Mouse (Mus musculus) lung, postnatal 0 days (tissue): ENCODE data around the gene Nkap. TPM values are rescaled to one million over a fixed set of nuclear protein-coding genes. Genes with fewer than 3 reads are reported as not detected.
"Not testable (repeated sequence)": the region's sequence is repeated elsewhere in the genome, so short reads cannot be mapped to it uniquely, and the experiment has no call there.

Experiments used
- ATAC-seq: fragments of 200-750 bp; cut with Nextera tagmentation; 2 replicates; pipeline ENCODE4 v1.8.0; 2017; ENCODE audit warnings: moderate library complexity
- DNase-seq: peaks from one replicate; pipeline ENCODE4 v3.0.0-alpha.2; 2016; ENCODE audit warnings: low spot score
- H3K27ac ChIP-seq: fragments of 300-500 bp; sonication (generic); 2 replicates; pipeline ENCODE4 v1.5.1; 2014; ENCODE audit warnings: antibody characterized with exemption, mild to moderate bottlenecking, low read length, mixed read lengths
- H3K27me3 ChIP-seq: fragments of 300-500 bp; sonication (generic); replicated peaks from 2 replicates; pipeline ENCODE4 v1.6.1; 2014; ENCODE audit warnings: low read length, mixed read lengths; ENCODE audit not compliant: insufficient read depth
- H3K36me3 ChIP-seq: fragments of 300-500 bp; sonication (generic); 2 replicates; pipeline ENCODE4 v1.6.1; 2014; ENCODE audit warnings: low read length, mixed read lengths; ENCODE audit not compliant: insufficient read depth
- H3K4me1 ChIP-seq: fragments of 300-500 bp; sonication (generic); 2 replicates; pipeline ENCODE4 v1.6.1; 2014; ENCODE audit warnings: antibody characterized with exemption, low read depth, low read length, mixed read lengths; ENCODE audit not compliant: insufficient read depth
- H3K4me2 ChIP-seq: fragments of 300-500 bp; sonication (generic); replicated peaks from 2 replicates; pipeline ENCODE4 v1.6.1; 2014; ENCODE audit warnings: low read depth, mild to moderate bottlenecking, low read length, moderate library complexity, mixed read lengths
- H3K4me3 ChIP-seq: fragments of 300-500 bp; sonication (generic); 2 replicates; pipeline ENCODE4 v1.5.1; 2014; ENCODE audit warnings: low read depth, low read length
- H3K9ac ChIP-seq: fragments of 300-500 bp; sonication (generic); replicated peaks from 2 replicates; pipeline ENCODE4 v1.6.1; 2014; ENCODE audit warnings: low read depth, mild to moderate bottlenecking
- H3K9me3 ChIP-seq: fragments of 300-500 bp; sonication (generic); 2 replicates; pipeline ENCODE4 v1.6.1; 2016; ENCODE audit warnings: low read length, mixed read lengths
- CTCF ChIP-seq: IDR thresholded peaks from 2 replicates; pipeline ENCODE4 v1.5.1; 2016; ENCODE audit warnings: antibody characterized with exemption, mild to moderate bottlenecking
- EP300 ChIP-seq: IDR thresholded peaks from 2 replicates; pipeline ENCODE4 v1.6.1; 2016; ENCODE audit warnings: antibody characterized with exemption, mild to moderate bottlenecking, control low read depth
- WGBS: fragments of 180-500 bp; shearing (Covaris S2); extraction: QIAGEN DNeasy Blood & Tissue Kit; methylation state at CpG from one replicate; pipeline ENCODE4 v1.1.7; 2014; 5-methylcytosine and 5-hydroxymethylcytosine counted together
- polyA plus RNA-seq: library from polyadenylated mRNA; unstranded; fragments of >200 nt; fragmentation: Nextera tagmentation; extraction: Ambion mirVana; gene quantifications from 2 replicates; pipeline ENCODE4 v1.2.1, GENCODE M21; 2015

Nkap gene
- polyA plus RNA-seq, 1 experiment from 2014 or later, result 11.3 TPM

DNA sequence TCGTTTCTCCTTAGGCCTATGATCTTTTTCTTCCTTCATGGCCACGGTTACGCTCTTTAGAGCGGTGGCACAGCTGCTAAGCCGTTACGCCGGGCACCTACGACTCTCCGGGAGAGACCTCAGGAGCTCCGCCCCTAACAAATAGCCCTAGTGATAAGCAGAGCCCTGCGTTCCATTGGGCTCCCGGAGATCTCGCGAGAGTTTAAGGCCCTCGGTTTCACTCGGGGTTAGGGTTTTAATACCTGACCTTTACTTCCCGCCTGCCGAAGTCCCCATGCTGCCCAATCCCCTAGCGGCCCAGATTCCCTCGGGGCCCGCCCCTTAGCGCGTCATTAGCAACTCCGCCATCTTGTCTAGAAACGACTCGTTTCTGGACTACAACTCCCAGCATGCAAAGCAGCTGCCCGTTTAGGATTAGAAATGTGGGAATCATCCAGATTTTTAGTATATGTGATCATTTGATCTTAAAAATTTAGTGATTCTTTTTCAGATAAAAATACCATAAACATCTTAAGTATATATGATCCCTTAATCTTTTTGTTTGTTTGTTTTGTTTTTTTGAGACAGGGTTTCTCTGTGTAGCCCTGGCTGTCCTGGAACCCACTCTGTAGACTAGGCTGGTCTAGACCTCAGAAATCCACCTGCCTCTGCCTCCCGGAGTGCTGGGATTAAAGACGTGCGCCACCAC lies 16.3 kb upstream of the Nkap start, which contains the start of gene Upf3b:
Gene Upf3b, minus strand, starts transcription at position 130 of the 688 bp plus-strand sequence.
- Histone ChIP-seq H3K4me3 (peak within 1 kb of the TSS; percentile 46), H3K36me3 (no peaks in the 10 kb centered on the region), H3K4me1 (no peaks in the 10 kb centered on the region), H3K9ac (peak within 1 kb of the TSS; percentile 51), H3K27ac (peak within 1 kb of the TSS; percentile 76), H3K4me2 (peak within 1 kb of the TSS; percentile 60), H3K27me3 (no peaks in the 10 kb centered on the region), H3K9me3 (no peaks in the 10 kb centered on the region)
- peak; percentile 97 for DNase-seq
- peak; percentile 100 for ATAC-seq
- TF ChIP-seq CTCF (no peak), EP300 (no peak)
- 9% methylated on average over 29 of the region's 30 CpGs for WGBS

DNA sequence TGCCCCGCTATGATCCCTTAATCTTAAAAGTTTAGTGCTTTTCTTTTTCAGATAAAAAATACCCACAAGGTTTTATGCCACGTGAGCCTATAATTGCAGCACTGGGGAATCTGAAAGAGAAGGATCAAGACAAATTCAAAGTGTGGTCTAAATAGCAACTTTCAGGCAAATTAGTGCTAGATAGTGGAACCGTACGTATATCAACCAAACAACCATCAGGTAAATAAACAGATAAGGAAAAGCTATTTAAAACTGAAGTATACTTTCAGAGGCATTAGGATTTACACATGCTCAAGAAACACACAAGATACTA lies 15.8 kb upstream of the Nkap start:
- Histone ChIP-seq H3K4me3 (no peak overlapping the region), H3K4me1 (no peaks in the 10 kb centered on the region), H3K36me3 (no peaks in the 10 kb centered on the region), H3K27me3 (no peaks in the 10 kb centered on the region), H3K27ac (no peak overlapping the region), H3K4me2 (no peak overlapping the region), H3K9me3 (no peaks in the 10 kb centered on the region), H3K9ac (no peak overlapping the region)
- ATAC-seq (no peak), DNase-seq (no peak)
- TF ChIP-seq EP300, result no peak
- TF ChIP-seq CTCF, result no peak
- 58% methylated on average over 4 of the region's 4 CpGs for WGBS

DNA sequence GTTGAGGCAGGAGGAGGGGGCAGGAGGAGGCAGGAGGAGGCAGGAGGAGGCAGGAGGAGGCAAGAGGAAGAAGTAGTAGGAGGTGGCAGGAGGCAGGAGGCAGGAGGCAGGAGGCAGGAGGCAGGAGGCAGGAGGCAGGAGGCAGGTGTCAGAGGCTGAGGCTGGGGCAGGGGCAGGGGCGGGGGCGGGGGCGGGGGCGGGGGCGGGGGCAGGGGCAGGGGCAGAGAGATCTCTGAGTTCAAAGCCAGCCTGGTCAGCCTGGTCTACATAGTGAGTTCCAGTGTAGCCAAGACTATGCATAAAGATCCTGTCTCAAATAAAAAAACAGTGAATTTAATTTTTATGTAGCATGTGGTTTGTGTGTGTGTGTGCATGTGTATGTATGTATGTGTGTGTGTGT lies 9.5 kb upstream of the Nkap start:
- Histone ChIP-seq H3K9me3 (no peaks in the 10 kb centered on the region), H3K4me2 (no peak overlapping the region), H3K36me3 (no peaks in the 10 kb centered on the region), H3K4me3 (no peak overlapping the region), H3K9ac (no peak overlapping the region), H3K27ac (no peak overlapping the region), H3K4me1 (no peaks in the 10 kb centered on the region), H3K27me3 (no peaks in the 10 kb centered on the region)
- no CpG with 5 or more reads among the region's 5 CpGs for WGBS
- DNase-seq (no peak), ATAC-seq (no peak)
- no peak for TF ChIP-seq CTCF
- TF ChIP-seq EP300, result no peak

DNA sequence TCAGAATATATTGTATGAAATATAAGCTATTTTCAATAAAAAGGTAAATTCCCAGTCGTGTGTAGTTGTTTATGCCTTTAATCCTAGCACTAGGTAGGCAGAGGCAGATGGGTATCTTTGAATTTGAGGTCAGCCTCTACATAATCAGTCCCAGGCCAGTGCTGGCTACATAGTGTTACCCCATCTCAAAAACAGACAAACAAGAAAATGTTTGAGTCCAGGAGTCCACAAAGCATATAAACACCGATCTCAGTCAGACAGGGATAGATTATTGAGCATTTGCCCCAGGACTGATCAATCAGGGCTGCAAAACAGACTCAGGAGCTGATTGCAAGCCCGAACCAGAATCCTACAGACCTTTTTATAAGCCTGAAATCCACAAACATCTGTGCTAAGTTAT lies 7.0 kb upstream of the Nkap start:
- Histone ChIP-seq H3K9ac (no peak overlapping the region), H3K4me1 (no peaks in the 10 kb centered on the region), H3K4me3 (no peak overlapping the region), H3K9me3 (no peaks in the 10 kb centered on the region), H3K4me2 (no peak overlapping the region), H3K36me3 (no peaks in the 10 kb centered on the region), H3K27me3 (no peaks in the 10 kb centered on the region), H3K27ac (no peak overlapping the region)
- DNase-seq, result no peak
- no peak for ATAC-seq
- WGBS, result 65% methylated on average over 3 of the region's 3 CpGs
- TF ChIP-seq CTCF (no peak), EP300 (no peak)

DNA sequence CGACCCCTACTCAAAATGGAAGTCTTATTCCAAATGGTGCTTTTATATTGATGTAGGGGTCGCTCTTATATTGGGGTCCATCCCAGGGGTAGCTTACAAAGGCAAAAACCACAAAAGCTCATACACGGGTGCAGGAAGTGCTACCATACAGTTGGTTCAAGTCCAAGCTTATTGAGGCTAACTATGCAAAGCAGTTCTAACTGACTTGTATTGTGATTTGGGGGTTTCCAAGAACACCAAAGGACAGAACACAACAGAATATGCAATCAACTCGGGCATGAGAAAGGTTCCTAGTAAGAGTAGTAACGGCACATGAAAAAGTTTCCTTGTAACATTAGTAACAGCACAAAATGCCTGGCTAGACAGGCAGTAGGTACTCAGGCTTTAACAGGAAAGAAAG lies 6.4 kb upstream of the Nkap start:
- TF ChIP-seq CTCF, result no peak
- TF ChIP-seq EP300, result no peak
- no peaks in the 10 kb centered on the region for H3K9me3 ChIP-seq
- ATAC-seq, result no peak
- no peak overlapping the region for H3K9ac ChIP-seq
- H3K27me3 ChIP-seq, result no peaks in the 10 kb centered on the region
- WGBS, result 55% methylated on average over 5 of the region's 5 CpGs
- no peak overlapping the region for H3K4me3 ChIP-seq
- H3K36me3 ChIP-seq, result no peaks in the 10 kb centered on the region
- H3K4me1 ChIP-seq, result no peaks in the 10 kb centered on the region
- no peak for DNase-seq
- no peak overlapping the region for H3K27ac ChIP-seq
- H3K4me2 ChIP-seq, result no peak overlapping the region

DNA sequence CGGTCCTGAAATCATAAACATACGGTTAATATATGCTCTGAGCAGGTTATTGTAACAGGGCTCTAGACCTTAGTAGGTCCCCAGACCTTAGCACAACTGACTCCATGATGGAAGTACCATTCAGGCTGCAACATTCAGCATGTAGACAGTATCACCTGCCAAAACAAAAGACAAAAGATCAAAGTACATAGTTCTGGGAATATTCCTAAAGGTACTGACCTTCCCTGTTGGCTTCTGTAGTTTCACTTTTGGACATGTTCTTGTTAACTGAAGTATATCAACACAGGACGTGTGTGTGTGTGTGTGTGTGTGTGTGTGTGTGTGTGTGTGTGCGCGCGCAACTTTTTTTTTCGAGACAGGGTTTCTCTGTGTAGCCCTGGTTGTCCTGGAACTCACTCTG lies 1.1 kb upstream of the Nkap start:
- WGBS, result 92% methylated on average over 7 of the region's 7 CpGs
- Histone ChIP-seq H3K4me3 (no peak overlapping the region), H3K9ac (no peak overlapping the region), H3K27ac (no peak overlapping the region), H3K9me3 (no peaks in the 10 kb centered on the region), H3K4me1 (no peaks in the 10 kb centered on the region), H3K4me2 (no peak overlapping the region), H3K36me3 (no peaks in the 10 kb centered on the region), H3K27me3 (no peaks in the 10 kb centered on the region)
- ATAC-seq (no peak), DNase-seq (no peak)
- no peak for TF ChIP-seq EP300
- TF ChIP-seq CTCF, result no peak

DNA sequence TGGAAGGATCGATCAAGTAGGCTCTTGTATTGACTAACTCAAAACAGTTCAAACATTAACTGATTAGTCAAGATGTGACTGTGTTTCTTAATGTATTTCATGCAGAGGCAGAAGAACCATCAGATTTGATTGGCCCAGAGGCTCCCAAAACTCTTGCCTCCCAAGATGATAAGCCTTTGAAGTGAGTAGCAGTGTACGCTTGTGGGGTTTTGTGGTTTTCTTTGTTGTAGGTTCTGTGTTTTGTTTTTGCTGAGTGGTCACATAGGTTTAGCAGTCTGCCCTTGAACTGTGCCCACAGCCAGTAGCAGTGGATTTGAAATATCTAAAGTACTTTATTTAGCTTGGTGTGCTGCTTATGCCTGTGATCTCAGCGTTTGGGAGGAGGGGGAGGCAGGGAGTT lies 15.1 kb downstream of the Nkap start:
- no peaks in the 10 kb centered on the region for H3K4me1 ChIP-seq
- H3K27ac ChIP-seq, result no peak overlapping the region
- no peaks in the 10 kb centered on the region for H3K27me3 ChIP-seq
- H3K4me3 ChIP-seq, result no peak overlapping the region
- no peak for ATAC-seq
- no peaks in the 10 kb centered on the region for H3K9me3 ChIP-seq
- no peak overlapping the region for H3K4me2 ChIP-seq
- WGBS, result 79% methylated on average over 3 of the region's 3 CpGs
- H3K36me3 ChIP-seq, result 0 out of 2 replicates have a peak, but pooled peaks cover 4% of the 10 kb centered on the region
- DNase-seq, result no peak
- TF ChIP-seq EP300 (no peak), CTCF (no peak)
- H3K9ac ChIP-seq, result no peak overlapping the region

DNA sequence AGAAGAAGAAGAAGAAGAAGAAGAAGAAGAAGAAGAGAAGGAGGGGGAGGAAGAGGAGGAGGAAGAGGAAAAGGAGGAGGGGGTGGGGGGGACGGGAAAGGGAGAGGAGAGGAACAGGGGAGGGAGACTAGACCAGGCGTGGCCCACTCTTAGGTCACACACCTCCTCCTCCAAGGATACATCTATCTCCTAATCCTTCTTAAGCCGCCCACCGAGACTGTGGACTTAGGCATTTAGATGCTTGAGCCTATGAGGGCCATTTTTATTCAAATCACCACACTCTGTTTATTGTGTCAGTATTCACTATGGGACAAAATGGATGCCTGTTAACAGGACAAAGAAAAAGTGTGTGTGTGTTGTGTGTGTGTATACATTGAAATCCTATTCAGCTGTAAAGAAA lies 17.9 kb downstream of the Nkap start:
- not testable (repeated sequence) for H3K4me1 ChIP-seq, H3K4me3 ChIP-seq, H3K27me3 ChIP-seq, H3K9me3 ChIP-seq, H3K9ac ChIP-seq, H3K27ac ChIP-seq, ATAC-seq, DNase-seq, H3K4me2 ChIP-seq, H3K36me3 ChIP-seq
- WGBS, result no CpG with 5 or more reads among the region's 4 CpGs
